Mouse (Mus musculus) ES-Bruce4 (cell line): Measurements from ENCODE around the gene Tenm4. TPM values are rescaled to one million over a fixed set of nuclear protein-coding genes. Genes with fewer than 3 reads are reported as not detected.

Source experiments
- H3K27ac ChIP-seq: 2 replicates; pipeline ENCODE4 v1.5.1; 2012; ENCODE audit warnings: low read length, inconsistent platforms; ENCODE audit not compliant: insufficient read depth
- H3K27me3 ChIP-seq: 2 replicates; pipeline ENCODE4 v1.6.1; 2012; ENCODE audit warnings: mild to moderate bottlenecking, low read length, inconsistent platforms; ENCODE audit not compliant: control insufficient read depth, poor library complexity, insufficient read depth, severe bottlenecking
- H3K36me3 ChIP-seq: 2 replicates; pipeline ENCODE4 v1.6.1; 2012; ENCODE audit warnings: inconsistent platforms, mild to moderate bottlenecking, low read length, moderate library complexity; ENCODE audit not compliant: control insufficient read depth, poor library complexity, insufficient read depth, severe bottlenecking
- H3K4me1 ChIP-seq: one replicate; pipeline ENCODE4 v1.8.1; 2011; ENCODE audit warnings: low read length; ENCODE audit not compliant: control insufficient read depth, insufficient read depth
- H3K4me3 ChIP-seq: 2 replicates; pipeline ENCODE4 v1.5.1; 2011; ENCODE audit warnings: low read depth, mild to moderate bottlenecking, low read length
- H3K9ac ChIP-seq: 2 replicates; pipeline ENCODE4 v1.6.1; 2012; ENCODE audit warnings: low read depth, mild to moderate bottlenecking, inconsistent platforms; ENCODE audit not compliant: poor library complexity, severe bottlenecking
- H3K9me3 ChIP-seq: replicated peaks from 2 replicates; pipeline ENCODE4 v1.6.1; 2012; ENCODE audit warnings: mild to moderate bottlenecking, low read length, inconsistent platforms; ENCODE audit not compliant: control insufficient read depth, poor library complexity, insufficient read depth, severe bottlenecking
- CTCF ChIP-seq: IDR thresholded peaks from one replicate; pipeline ENCODE4 v1.8.1; 2011; ENCODE audit warnings: low read depth, low read length
- EP300 ChIP-seq: IDR thresholded peaks from 2 replicates; pipeline ENCODE4 v1.6.1; 2011; ENCODE audit warnings: low read depth, low read length; ENCODE audit not compliant: insufficient read depth
- POLR2A ChIP-seq: IDR thresholded peaks from one replicate; pipeline ENCODE4 v1.8.1; 2011; ENCODE audit warnings: low read length; ENCODE audit not compliant: insufficient read depth
- polyA plus RNA-seq: library from polyadenylated mRNA; stranded (reverse); fragments of >200 nt; gene quantifications from 2 replicates; pipeline ENCODE4 v1.2.4, GENCODE M21; 2011; ENCODE audit warnings: low read depth; ENCODE audit not compliant: missing spikeins, insufficient read depth, insufficient read length

Gene Tenm4
- polyA plus RNA-seq, 1 experiment = 4.8 TPM

- Histone ChIP-seq H3K4me1 (no peaks in the 10 kb centered on the region), H3K9me3 (peaks cover 8% of the 10 kb centered on the region), H3K9ac (peak overlapping the region; percentile 92), H3K27me3 (no peaks in the 10 kb centered on the region), H3K27ac (peak overlapping the region; percentile 86), H3K36me3 (no peaks in the 10 kb centered on the region), H3K4me3 (peak overlapping the region; percentile 78)
- no peak for TF ChIP-seq POLR2A
- peak; percentile 20 for TF ChIP-seq EP300
- TF ChIP-seq CTCF = no peak
These were observed 41.8 kb downstream of the Tenm4 start for GRCm38 (mm10) chr7:96212592-96213541.

DNA sequence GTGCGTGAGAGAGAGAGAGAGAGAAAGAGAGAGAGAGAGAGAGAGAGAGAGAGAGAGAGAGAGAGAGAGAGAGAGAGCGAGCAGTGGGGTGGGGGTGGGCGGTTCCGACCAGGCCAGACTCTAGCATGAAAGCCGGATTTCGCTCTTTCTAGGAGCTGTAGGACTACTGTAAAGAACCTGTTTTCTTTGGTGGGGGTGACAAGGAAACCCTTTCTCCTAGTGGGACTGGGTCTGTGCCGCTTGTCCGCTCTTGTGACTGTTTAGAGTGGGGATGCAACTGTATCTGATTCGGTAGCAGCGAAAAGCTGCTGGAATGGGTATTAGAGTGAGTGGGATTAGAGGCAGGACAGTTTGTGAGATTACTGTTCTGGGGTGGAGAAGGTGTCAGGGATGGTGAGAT lies 42.7 kb downstream of the Tenm4 start:
- no peaks in the 10 kb centered on the region for H3K4me1 ChIP-seq

GRCm38 (mm10) chr7:96214876-96215275 lies 43.8 kb downstream of the Tenm4 start:
- no peaks in the 10 kb centered on the region for H3K36me3 ChIP-seq

More for the DNA sequence above, 42.7 kb downstream of the Tenm4 start:
- H3K27me3 ChIP-seq = no peaks in the 10 kb centered on the region
- TF ChIP-seq POLR2A (no peak), EP300 (no peak), CTCF (no peak)
- peak overlapping the region; percentile 86 for H3K27ac ChIP-seq
- H3K36me3 ChIP-seq = no peaks in the 10 kb centered on the region
- peak overlapping the region; percentile 78 for H3K4me3 ChIP-seq
- peaks cover 6% of the 10 kb centered on the region for H3K9me3 ChIP-seq
- H3K9ac ChIP-seq = peak overlapping the region; percentile 92

DNA sequence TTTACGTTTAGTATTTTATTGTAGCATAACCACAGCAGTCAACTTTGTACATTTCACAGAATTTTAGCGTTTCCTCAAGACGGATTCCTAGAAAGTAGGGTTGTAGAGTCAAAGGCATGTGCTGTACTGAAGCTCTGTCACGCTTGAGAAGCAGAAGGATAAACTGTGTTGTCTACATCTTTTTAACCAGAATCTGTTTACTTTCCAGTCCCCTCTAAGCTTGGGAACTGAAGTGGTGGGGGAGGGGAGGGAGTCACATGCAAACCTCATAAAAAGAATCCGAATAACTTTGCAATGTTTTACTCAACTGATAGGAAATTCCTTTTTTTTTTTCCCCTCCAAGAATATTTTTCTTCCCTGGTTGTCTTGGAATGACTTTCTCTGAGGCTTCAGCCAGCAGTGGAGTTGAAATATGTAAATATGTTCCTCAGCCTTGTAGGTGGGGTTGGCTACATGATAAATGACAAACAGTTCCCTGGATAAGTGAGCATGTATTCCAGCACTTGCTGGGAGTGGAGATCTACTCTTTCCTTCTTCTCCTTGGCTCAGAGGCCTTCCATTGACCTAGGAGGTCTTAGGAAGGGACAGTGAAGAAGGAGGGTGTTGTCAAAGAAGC lies 45.0 kb downstream of the Tenm4 start:
- Histone ChIP-seq H3K9ac (no peak overlapping the region), H3K27me3 (no peaks in the 10 kb centered on the region), H3K36me3 (no peaks in the 10 kb centered on the region), H3K27ac (no peak overlapping the region; the same call in 1 of the 2 replicates), H3K9me3 (no peaks in the 10 kb centered on the region), H3K4me1 (no peaks in the 10 kb centered on the region), H3K4me3 (no peak overlapping the region)
- no peak for TF ChIP-seq CTCF

More at GRCm38 (mm10) chr7:96214876-96215275, 43.8 kb downstream of the Tenm4 start:
- no peak overlapping the region for H3K4me3 ChIP-seq
- no peaks in the 10 kb centered on the region for H3K4me1 ChIP-seq
- no peaks in the 10 kb centered on the region for H3K9me3 ChIP-seq
- no peak overlapping the region for H3K27ac ChIP-seq
- TF ChIP-seq EP300 (no peak), CTCF (no peak), POLR2A (no peak)
- H3K9ac ChIP-seq = no peak overlapping the region
- H3K27me3 ChIP-seq = no peaks in the 10 kb centered on the region

- TF ChIP-seq EP300 (no peak), POLR2A (no peak), CTCF (no peak)
- Histone ChIP-seq H3K9ac (no peak overlapping the region), H3K9me3 (no peaks in the 10 kb centered on the region), H3K27ac (no peak overlapping the region), H3K4me1 (no peaks in the 10 kb centered on the region), H3K27me3 (no peaks in the 10 kb centered on the region), H3K36me3 (no peaks in the 10 kb centered on the region), H3K4me3 (no peak overlapping the region)
These were observed 48.3 kb downstream of the Tenm4 start for GRCm38 (mm10) chr7:96219386-96219785.

DNA sequence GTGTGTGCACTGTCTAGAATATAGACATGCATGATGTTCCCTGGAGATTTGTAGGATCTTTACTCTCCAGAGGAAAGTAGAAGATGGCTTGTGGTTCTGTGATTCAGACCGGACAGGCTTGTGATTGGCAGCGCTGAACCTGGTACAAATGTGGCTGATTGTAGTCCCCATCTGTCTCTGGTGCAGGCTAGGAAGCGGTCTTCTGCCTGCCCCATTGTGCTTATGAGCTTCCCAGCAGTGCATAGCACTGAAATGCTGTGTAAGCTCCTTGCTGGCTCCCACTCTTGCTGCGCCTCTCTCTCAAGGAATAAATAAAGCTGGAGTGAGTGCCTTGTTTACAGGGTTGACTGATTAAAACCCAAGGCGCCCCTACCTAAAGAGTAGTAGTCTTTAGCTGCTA lies 49.6 kb downstream of the Tenm4 start:
- Histone ChIP-seq H3K9ac (no peak overlapping the region), H3K27me3 (no peaks in the 10 kb centered on the region), H3K9me3 (no peaks in the 10 kb centered on the region), H3K36me3 (no peaks in the 10 kb centered on the region), H3K4me3 (no peak overlapping the region), H3K4me1 (no peaks in the 10 kb centered on the region), H3K27ac (no peak overlapping the region)
- TF ChIP-seq EP300 (no peak), CTCF (no peak), POLR2A (no peak)
